Mouse (Mus musculus) A20 (cell line): ENCODE measurements around the gene Best1.

Source experiments
- DNase-seq: peaks from one replicate; pipeline ENCODE4 v3.0.0-alpha.2; 2011; ENCODE audit warnings: low read depth, low spot score

Gene Best1

DNA sequence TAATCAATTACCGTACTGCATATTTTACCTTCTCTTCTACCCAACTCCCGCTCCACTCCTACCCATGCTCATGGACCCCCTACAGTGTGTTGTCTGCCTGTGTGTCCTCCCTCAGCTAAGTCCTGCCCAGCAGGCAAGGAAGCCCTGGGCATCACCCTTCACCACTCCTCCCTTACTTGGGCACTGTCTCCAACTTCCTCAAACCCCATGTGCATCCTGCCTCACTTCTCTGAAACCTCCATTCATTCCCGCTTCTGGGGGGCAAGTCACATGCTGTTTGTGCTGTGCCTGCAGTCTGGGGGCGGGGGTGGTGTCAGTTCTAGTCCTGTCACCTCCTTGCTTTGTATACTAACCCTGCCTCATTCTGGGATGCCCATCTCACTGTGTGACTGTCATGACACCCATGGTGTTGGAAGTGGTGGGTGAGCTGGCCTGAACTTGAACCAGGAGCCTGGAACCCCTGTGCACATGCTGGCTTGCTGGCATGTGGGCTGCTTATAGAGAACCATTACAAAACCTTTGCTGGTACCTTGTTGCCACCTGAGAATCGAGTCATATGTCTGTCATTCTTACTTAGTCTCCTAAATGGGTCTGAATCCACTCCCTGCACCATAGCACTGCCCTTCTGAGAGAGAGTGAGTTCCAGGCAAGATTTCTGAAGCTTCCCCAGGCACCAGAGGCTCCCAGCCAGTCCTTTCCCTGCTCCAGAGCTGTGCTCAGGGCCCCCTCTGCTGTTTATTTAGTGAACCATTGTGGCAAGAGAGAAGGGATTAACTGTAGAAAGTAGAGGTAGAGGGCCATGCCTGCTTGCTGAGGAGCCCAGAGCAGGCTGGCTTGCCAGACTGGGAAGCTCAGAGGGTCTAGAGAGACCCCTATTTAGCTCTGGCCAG lies 21.2 kb upstream of the Best1 start:
- peak; percentile 17 for DNase-seq

DNA sequence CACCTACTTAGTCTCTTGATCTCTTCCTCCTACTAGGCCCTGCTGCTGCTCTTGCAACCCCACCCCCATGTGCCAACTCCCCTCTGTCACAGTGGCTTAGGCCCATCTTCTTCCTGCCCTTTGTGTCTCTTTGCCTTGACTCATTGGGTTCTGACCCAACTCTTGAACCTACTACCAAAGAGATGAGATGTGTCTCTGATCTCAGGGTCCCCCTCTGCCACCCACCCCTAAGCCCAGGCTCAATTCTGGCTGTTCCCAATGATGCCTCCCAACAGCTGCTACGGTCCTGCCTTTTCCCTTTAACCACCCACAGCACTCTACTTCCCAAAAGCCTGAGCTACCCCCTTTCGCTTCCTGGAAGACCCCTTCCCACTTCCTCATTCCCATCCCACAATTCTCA lies 20.5 kb upstream of the Best1 start:
- DNase-seq: no peak

DNA sequence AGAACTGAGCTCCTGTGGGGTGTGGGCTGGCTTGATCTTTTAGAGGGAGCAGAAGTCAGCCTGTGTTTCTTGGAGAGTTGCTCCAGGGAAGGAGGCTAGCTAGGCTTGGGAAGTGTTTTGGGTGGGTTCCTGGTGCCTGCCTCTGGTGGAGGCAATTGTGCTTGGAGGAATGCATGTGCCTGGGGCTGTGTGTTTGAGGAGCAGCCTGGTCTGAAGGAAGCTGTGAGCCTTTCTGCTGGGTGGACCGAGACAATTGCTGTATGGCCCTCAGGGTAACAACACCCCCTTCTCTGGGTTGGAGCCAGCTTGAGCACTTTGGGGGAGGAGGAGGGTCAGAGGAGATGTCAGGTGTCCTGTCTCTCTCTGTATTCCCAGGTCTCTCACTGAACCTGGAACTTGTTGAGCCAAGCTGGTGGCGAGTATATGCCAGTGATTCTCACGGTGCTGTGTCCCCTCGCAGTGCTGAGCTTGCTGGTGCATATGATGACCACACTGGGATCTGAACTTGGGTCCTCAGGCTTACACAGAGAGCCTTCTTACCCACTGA lies 17.9 kb upstream of the Best1 start:
- DNase-seq: no peak

DNA sequence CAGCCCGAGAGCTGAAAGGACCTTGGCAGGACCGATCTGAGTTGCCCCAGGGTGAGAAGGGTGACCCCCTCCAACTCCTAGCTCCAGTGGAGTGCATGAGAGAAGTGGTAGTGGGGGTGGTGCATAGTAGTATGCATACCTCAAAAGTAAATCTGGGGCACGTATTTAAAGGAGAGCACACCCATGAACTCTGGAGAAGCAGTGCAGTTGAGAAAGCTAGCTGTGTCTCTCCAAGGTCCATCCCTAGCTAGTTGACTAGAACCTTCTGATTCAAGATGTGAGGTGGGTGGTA lies 17.0 kb upstream of the Best1 start:
- DNase-seq: no peak

DNA sequence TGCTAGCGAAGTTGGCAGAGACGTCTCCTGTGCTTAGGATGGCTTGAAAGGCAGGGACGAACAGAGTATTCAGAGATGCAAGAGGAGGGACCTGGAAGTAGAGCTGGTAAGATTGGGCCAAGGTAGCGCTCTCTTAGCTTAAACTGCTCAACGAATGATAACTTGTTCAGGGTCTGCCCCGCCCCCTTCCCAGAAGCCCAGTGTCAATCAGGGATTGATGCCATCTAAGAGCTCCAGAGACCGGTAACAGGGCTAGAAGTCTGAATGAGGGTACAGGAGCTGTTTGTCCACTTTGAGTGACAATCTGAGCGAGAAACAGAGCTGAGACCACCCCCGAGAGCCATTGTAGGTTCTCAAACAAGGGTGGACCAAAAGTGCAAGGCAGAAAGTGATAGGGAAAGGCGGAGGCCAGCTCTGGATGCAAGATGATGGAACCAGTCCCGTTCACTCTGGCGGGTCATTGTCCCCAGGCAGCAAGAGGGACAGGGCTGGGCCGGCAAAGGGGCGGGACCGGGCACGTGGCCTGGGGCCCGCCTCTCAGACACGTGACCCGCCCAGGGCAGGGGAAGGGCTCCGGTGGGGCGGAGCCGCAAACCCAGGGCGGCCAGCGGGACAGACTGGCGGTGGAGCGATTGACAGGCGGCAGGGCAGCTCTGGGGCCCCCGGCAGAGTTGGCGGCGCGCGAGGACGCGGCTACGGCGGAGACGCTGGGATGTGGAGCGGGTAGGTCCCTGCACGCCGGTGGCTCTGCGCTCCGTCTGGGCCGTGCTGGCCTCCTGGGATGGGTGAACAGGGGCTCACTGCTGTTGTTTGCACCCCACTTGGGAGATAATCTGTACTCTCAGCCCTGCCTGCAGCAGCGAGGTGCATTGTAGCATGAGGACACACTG lies 16.4 kb upstream of the Best1 start:
- DNase-seq: peak; percentile 73

DNA sequence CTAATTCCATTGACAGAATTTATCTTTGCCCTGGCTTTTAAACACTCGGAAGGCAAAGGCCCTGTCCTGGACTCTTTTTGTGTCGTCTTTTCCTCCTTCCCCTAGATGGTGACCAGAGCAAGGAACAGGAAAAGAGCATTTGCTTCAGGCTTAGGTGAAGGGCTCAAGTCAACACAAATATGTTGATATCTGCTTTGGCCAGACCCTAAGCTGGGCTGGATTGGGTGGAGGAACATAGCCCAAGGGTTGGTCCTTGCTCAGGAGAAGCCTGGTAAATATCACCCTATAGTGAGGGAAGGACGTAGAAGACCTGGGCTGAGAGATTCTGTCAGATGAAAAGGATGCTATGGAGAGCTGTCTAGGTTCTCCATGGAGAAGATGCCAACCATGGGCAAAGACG lies 14.7 kb upstream of the Best1 start:
- DNase-seq: no peak

DNA sequence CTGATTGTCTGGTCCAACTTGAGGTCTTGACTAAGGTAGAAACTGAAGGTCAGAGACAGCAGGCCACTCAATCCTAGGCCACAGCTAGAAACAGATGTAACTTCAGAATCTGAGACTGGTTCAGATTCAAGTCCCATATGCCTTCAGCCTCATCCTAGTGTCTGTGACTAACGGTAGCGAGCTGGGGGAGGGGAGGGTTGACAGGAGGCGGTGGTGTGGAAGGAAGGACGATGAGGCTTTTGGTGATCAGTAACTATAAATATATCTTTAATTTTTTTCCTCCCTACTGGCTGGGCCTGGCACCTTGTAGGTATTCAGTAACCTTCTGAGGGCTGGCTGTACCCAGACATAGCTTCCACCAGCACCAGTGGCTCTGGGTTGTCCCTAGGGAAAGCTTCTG lies 14.0 kb upstream of the Best1 start:
- DNase-seq: no peak

DNA sequence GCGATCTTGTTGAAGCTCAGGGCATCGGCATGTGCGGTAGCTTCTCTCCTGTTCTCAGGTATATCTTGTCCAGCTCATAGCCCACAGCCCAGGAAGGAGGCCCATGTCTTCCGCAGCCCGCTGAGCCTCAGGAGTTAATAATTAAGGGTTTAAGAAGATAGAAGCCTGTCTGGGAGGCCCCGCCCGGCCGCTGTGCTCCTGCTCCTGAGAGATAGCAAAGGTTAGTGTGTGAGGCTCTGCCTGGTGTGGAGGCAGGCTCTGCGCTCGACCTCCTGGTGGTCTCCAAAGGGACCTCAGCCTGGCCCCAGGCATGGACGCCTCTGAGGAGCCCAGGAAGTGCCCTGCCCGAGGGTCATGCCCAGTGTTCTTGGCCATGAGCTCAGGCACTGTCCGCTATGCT lies 13.4 kb upstream of the Best1 start:
- DNase-seq: no peak

DNA sequence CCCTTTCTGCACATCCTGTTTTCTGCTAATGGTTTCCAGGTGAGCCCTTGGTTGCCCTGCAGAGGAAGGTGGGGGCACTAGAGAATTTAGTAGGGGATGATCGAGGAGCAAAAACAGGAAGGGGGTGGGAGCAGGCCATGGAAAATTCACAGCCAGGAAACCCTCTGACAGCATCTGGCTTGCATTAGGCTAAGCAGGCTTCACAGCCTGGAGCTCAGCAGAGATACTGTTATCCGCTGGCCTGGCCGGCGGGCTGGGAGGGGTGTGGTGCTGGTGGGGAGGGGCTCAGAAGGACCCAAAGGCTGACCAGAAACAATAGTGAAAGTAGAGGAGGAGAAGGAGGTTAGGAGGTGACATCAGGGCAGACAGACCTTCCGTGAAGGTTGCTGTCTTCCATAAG lies 12.5 kb upstream of the Best1 start:
- DNase-seq: no peak

DNA sequence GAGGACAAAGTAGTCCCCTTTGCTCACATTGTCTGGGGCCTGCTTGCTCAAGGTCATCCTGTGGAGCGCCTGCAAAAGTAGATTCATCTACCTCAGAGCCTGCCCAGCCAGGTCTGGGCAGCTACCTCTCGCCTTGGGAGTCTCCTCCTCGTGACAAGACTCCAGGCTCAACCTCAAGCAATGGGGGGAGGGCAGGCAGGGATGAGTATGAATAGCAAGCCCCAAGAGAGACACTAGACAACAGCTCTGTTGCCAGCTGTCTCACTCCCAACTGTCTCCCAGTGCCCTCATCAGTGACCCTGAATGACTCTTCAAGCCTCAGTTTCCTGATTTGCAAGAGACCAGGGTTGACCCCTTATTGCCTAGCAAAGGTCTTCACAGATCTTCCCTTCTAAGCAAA lies 11.9 kb upstream of the Best1 start:
- no peak for DNase-seq

DNA sequence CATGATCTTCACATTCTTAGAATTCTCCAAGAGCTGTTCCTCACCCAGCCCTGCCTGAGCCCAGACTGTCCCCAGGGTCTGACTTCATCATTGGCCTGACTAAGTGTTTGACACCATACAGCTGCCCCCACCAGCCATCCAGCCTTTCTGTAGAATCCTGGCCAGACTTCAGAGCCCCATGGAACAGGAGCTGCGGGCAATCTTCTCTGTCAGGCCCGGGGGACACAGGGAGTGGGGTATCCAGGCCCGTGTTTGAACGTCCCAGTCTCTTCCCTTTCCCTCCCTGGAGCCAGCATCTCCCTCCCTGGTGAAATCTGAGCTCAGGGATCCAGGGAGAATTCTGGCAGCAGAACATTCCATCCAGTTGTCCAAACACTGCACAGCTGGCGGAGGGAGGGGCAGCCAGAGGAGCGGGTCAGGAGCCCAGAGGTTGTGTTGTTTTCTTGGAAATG lies 11.4 kb upstream of the Best1 start:
- no peak for DNase-seq

DNA sequence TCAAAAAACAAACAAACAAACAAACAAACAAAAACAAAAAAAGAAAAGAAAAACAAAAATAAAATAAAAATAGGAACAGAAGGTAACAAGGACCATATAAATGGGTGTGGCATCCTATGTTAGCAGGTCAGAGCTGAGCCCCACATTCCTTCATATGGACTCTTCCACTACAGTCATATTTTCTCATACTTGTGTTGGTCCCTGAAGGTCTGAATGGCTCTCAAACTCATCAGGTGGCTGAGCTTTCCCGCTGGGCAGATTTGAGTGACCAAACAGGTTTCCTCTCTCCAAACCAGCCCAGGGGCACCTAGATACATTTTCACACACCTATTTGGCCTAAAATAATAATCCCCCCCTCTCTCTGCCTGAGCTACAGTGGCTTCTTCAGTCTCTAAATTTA lies 10.0 kb upstream of the Best1 start:
- DNase-seq: no peak

DNA sequence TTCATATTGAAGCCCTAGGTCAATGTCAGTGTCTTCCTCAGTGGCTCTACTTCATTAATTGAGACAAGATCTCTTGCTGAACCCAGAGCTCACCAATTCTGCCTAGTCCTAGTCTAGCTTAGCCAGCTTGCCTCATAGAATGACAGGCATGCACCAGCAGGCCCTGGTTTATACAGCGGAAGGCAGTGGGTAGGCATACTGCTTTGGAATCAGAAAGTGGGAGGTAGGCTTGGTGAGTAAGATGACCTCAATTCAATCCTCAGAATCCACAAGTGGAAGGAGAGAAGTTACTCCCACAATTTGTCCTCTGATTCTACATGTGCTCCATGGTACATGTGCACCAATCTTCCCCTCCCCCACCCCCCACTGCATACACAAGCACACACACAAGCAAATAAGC lies 2.3 kb upstream of the Best1 start:
- DNase-seq: no peak

DNA sequence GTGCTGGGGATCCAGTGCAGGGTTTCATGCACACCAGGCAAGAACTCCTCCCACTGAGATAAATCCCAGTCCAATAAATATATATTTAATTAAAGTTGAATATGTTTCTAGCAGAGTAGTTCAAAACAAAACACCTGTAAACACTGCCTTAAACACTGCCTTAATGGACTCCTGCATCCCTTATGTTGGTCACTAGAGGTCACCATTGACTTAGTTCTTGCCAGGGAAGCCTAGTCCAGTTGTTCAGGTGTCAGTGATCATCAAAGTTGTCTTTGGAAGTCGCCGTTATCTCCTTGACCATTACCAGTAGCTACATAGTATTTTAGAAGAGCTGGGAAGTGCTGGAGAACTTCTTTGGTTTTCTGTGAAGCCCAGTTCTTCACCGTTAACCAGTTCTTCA lies 1.1 kb downstream of the Best1 start:
- DNase-seq: peak; percentile 57

DNA sequence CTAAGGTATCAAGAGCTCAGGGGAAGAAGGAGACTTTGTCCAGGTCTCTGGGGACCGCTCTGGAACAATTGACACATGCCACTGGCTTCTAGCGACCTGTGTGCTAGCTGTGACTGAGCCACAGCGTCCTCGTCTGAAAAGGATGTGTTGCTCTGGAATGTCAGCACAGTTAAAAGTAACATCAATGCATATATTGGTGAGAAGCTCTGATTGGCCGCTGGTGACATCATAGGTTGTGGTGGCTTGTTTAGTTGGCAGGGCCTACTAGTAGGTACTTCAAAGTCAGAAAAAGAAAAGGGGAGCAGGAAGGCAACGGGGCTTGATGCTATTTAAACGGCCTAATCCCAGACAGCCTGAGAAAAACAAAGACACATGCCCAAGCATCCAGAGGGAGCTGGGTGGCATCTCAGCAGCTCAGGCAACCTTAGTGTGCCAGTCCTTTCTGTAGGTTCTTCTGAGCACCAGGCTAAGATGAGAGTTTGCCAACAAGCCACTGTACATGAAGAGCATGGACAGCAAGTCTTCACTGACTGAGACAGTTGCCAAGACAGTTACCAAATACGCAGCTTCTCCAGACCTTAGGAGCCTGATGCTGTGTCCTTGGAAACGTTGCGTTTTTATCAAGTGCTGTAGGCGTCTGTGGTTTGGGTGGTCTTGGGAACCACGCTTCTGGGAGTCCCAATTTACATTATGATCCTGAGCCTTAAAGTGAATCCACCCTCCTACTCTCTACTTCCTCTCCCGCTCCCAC lies 2.5 kb downstream of the Best1 start:
- no peak for DNase-seq

DNA sequence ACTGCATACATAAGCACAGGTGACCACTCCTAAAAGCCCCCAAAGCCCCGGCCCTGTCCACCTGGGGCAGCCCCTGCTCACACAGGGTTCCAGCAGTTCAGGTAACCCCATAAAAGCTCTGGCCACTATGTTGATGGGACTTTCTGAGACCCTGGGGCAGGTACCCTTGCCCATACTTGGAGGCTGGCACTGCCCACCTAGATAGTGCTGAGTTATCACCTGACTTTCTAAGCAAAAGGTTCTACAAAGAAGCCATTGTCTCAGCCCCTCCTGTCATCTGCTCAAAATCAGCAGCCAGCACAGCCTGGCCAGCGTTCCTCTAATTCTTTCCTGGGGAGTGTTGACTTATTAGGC lies 3.4 kb downstream of the Best1 start:
- no peak for DNase-seq

DNA sequence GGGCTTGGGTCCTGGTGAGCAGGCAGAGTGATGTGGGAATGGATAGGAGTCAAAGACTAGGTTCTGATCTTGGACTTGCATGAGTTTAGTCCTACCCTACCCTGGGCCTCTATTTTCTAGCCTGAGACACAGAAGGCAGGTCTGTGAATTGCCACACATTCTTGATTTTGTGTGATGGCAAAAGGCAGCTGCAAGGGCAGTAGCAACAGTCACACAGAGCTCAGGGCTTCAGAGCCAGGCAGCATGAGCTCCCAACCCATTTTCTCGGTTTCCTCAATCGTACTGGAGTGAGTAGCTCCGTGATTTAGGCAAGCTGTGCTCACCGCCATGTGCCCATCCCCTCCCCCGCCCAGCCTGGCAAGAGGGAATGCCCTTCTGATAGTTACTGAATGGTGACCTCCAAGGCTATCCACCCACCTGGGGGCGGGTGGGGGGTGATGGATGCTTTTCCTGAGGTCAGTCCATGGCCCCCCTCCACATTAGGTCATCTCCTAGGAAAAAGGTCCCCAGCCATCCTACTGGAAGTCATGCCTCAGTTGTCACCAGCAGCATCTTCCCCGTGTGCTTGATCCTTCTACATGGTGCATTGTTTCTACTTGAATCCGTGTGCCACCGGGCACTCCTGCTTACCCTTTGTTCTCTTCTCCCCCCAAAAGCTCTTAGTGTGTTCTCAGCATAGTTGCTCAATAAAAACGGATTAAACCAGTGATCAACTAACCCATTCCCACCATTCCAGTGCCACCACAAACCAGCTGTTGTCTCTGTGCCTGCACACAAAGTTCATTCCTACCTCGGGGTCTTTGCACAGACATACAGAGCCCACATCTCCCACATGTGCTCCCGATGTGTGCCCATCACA lies 4.0 kb downstream of the Best1 start:
- no peak for DNase-seq

DNA sequence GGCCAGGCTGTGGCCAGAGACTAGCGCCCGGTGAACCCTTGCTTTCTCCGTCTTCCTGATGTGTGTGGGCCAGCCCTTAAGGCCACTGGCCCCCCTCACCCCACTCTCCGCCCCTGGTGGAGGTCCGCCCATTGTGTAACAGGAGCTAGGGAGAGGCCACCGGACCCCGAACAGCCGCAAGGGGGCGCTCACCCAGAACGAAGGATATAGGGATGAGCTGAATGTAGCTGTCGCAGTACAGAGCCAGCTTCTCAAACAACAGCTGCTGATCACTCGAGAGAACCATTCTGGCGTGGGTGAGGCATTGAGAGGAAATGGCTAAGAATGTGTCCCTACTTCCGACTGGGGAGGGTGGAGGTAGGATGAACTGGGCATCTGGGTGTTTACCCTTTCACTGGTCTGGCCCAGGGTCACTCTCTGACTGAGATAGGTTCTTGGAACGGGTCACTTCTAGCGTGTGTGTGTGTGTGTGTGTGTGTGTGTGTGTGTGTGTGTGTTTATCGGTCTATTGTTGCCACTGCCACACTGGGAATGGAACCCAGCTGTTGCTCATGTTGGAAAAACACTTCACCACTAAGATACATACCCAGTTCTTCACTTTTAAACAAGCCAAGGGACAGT lies 8.3 kb downstream of the Best1 start:
- DNase-seq: peak; percentile 84

DNA sequence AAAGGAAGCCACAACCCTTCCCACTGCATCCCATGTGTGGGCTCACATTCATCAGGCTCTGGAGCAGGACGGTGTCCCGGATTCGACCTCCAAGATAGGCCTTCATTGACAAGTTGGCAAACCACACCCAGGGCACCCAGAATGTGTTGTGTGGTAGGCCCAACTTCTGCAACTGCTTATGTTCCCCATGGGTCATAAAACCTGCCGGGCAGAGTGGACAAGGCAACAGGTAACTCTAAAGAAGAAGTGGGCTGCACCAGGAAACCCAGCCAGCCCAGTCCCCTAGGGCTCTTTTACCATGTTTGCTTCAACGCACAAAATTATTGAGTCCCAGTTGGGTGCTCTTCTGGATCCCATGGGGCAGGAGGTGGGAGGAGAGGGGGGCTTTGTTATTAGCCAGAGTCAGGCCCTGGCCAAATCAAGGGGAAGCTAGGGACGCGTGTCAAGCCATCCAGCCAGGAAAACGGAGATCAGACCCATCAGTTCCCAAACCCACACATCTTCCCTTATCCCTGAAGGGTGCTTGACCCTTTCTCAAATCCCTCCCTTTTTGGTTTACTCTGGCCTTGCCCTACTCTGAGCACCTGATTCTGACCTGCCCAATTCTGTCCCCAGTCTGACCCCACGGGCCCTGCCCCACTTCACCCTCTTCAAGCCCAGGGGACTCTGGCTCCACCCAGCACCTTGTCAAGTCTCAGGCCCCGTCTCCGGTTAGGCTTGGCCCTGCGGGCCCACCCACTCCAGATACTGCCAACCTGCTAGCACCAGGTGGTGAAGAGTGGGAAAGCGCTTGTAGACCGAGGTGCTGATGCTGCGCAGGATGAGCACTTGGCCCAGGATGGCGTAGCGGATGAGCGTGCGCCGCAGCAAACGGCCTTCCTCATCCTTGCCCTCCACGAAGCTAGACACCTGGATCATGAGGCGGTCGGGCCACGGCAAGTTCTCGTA lies 9.1 kb downstream of the Best1 start:
- no peak for DNase-seq
